Mouse (Mus musculus): ENCODE results near the gene Khk. TPM values are rescaled to one million over a fixed set of nuclear protein-coding genes. Genes with fewer than 3 reads are reported as not detected.

Gene Khk
- polyA plus RNA-seq, 2 experiments = 29.5 to 29.7 TPM

DNA sequence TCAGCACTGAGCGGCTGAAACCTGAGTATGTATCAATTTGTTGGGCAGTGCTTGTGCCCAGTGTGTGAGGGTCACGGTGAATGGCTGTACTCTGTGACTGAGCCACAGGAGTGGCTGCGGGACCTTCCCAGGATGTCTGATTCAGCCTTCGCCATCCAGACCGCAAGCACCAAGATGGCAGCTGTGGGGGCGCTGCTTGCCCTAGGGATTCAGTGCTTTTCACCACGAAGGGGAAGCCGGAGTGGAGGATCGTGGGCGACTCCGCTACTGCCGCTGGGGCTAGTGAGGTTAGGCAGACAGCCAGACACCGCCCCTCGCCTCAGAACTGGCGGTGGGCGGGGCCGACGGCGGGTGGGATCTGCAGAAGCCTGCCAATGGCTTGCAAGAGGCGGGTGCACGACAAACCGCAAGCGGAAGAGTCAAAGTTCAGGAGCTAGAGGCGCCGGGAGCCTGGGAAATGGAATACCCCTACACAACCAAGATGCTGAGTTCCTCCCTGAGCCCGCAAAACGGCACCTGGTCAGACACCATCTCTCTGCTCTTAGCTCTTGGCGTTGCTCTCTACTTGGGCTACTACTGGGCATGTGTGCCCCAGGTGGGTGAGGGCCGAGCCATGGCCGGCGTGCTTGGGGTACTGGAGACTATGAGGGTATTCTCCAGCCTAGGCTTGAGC, 28.6 kb downstream of the Khk start:
- peak; percentile 92 for DNase-seq (ENCODE audit: low spot score)
- Histone ChIP-seq H3K9me3 (ENCODE audit: control insufficient read depth, low read length) (no peaks in the 10 kb centered on the region), H3K4me1 (ENCODE audit: control insufficient read depth, insufficient read depth, low read length) (peaks cover 6% of the 10 kb centered on the region; the same call in 1 of the 2 replicates), H3K27me3 (ENCODE audit: control insufficient read depth, insufficient read depth, low read length) (no peaks in the 10 kb centered on the region; the same call in 1 of the 2 replicates), H3K9ac (ENCODE audit: low read depth, low read length, severe bottlenecking) (peak overlapping the region; percentile 47), H3K4me2 (replicated peaks; ENCODE audit: low read depth, low read length, severe bottlenecking) (peak overlapping the region; percentile 66), H3K36me3 (ENCODE audit: control insufficient read depth, insufficient read depth, low read length) (peaks cover 27% of the 10 kb centered on the region), H3K27ac (replicated peaks; ENCODE audit: low read depth, low read length) (peak overlapping the region; percentile 50; the same call in 1 of the 2 replicates), H3K4me3 (replicated peaks; ENCODE audit: low read length) (peak overlapping the region; percentile 44)
- peak; percentile 84 for ATAC-seq (ENCODE audit: low FRiP score, low read depth)
- WGBS = 2% methylated on average over 31 of the region's 31 CpGs
- no peak; the same call in 1 of the 2 replicates for TF ChIP-seq POLR2A (IDR thresholded peaks at IDR 0.05; ENCODE audit: borderline replicate concordance, extremely low read depth, insufficient read depth, insufficient read length)

DNA sequence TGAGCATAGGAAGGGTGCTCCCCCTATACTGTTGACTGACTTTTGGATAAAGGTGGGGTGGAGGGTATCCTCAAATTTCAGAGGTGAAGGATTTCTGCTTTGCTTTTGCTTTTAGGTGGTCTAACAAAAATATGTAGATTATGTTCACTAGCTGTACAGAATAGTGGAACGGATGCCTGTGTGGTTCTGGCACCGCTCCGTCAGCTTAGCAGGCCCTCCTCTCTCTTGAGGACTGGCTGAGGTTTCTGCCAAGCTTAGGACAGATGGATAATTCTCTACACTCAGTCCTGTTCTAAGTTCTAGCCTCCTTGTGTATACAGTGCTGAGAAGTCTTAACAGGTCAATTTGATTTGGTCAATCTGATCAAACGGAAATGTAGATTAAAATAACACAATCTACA, 29.2 kb downstream of the Khk start:
- Histone ChIP-seq H3K4me3 (replicated peaks; ENCODE audit: low read length) (peak overlapping the region; percentile 44), H3K36me3 (ENCODE audit: control insufficient read depth, insufficient read depth, low read length) (peaks cover 34% of the 10 kb centered on the region), H3K4me2 (replicated peaks; ENCODE audit: low read depth, low read length, severe bottlenecking) (peak overlapping the region; percentile 66), H3K27me3 (ENCODE audit: control insufficient read depth, insufficient read depth, low read length) (no peaks in the 10 kb centered on the region), H3K9me3 (ENCODE audit: control insufficient read depth, low read length) (no peaks in the 10 kb centered on the region), H3K9ac (ENCODE audit: low read depth, low read length, severe bottlenecking) (peak overlapping the region; percentile 47; the same call in 1 of the 2 replicates), H3K27ac (replicated peaks; ENCODE audit: low read depth, low read length) (no peak overlapping the region), H3K4me1 (ENCODE audit: control insufficient read depth, insufficient read depth, low read length) (peaks cover 6% of the 10 kb centered on the region; the same call in 1 of the 2 replicates)
- WGBS = 58% methylated on average over 4 of the region's 4 CpGs
- DNase-seq (ENCODE audit: low spot score) = no peak
- no peak for TF ChIP-seq POLR2A (IDR thresholded peaks at IDR 0.05; ENCODE audit: borderline replicate concordance, extremely low read depth, insufficient read depth, insufficient read length)
- no peak for ATAC-seq (ENCODE audit: low FRiP score, low read depth)

DNA sequence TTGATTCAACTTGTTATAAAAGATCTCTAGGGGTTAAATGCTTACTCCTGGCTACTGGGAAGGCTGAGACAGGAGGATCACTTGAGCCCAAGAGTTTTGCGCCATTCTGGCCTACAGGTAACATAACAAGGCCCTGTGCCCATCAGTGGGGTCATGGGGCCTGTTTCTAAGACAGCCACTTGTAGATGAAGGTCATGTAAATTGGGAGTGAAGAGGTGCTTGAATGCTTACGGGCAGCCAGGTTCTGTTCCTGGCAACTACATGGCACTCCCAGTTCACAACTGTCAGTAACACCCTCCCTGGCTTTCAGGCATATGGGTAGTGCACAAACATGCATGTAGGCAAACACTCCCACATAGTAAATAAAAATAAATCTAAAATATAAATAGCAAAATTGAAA, 29.7 kb downstream of the Khk start:
- H3K27ac ChIP-seq (replicated peaks; ENCODE audit: low read depth, low read length) = no peak overlapping the region
- no peak overlapping the region for H3K4me3 ChIP-seq (replicated peaks; ENCODE audit: low read length)
- H3K4me1 ChIP-seq (ENCODE audit: control insufficient read depth, insufficient read depth, low read length) = peaks cover 6% of the 10 kb centered on the region; the same call in 1 of the 2 replicates
- WGBS = 91% methylated on average over 2 of the region's 2 CpGs
- H3K27me3 ChIP-seq (ENCODE audit: control insufficient read depth, insufficient read depth, low read length) = no peaks in the 10 kb centered on the region
- ATAC-seq (ENCODE audit: low FRiP score, low read depth) = no peak
- peaks cover 39% of the 10 kb centered on the region for H3K36me3 ChIP-seq (ENCODE audit: control insufficient read depth, insufficient read depth, low read length)
- DNase-seq (ENCODE audit: low spot score) = no peak
- no peak overlapping the region for H3K9ac ChIP-seq (ENCODE audit: low read depth, low read length, severe bottlenecking)
- no peak overlapping the region for H3K4me2 ChIP-seq (replicated peaks; ENCODE audit: low read depth, low read length, severe bottlenecking)
- TF ChIP-seq POLR2A (IDR thresholded peaks at IDR 0.05; ENCODE audit: borderline replicate concordance, extremely low read depth, insufficient read depth, insufficient read length) = no peak
- H3K9me3 ChIP-seq (ENCODE audit: control insufficient read depth, low read length) = no peaks in the 10 kb centered on the region

DNA sequence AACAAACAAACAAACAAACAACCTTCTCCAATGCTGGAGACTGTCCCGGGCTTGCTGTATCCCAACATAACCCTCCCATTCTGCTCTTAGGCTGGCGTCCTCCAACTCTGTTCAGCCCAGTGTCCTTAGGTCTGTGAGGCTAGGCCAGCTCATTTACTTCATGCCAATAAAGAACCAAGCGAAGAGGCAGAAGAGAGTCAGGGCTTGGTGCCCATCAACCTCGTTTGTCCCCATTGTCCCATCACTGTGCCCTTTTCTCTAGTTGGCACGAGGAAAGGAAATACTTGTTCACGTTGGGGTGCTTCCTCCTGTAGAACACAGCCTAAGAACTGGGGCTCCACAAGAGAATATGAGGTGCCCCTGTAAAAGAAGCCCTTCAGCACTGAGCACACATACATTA, 30.5 kb downstream of the Khk start:
- no peak for TF ChIP-seq POLR2A (IDR thresholded peaks at IDR 0.05; ENCODE audit: borderline replicate concordance, extremely low read depth, insufficient read depth, insufficient read length)
- no peak overlapping the region for H3K4me3 ChIP-seq (replicated peaks; ENCODE audit: low read length)
- H3K27me3 ChIP-seq (ENCODE audit: control insufficient read depth, insufficient read depth, low read length) = no peaks in the 10 kb centered on the region
- DNase-seq (ENCODE audit: low spot score) = no peak
- no peak overlapping the region for H3K27ac ChIP-seq (replicated peaks; ENCODE audit: low read depth, low read length)
- H3K4me2 ChIP-seq (replicated peaks; ENCODE audit: low read depth, low read length, severe bottlenecking) = no peak overlapping the region
- no peak for ATAC-seq (ENCODE audit: low FRiP score, low read depth)
- WGBS = 85% methylated on average over 6 of the region's 6 CpGs
- no peak overlapping the region for H3K9ac ChIP-seq (ENCODE audit: low read depth, low read length, severe bottlenecking)
- peaks cover 6% of the 10 kb centered on the region; the same call in 1 of the 2 replicates for H3K4me1 ChIP-seq (ENCODE audit: control insufficient read depth, insufficient read depth, low read length)
- peaks cover 41% of the 10 kb centered on the region for H3K36me3 ChIP-seq (ENCODE audit: control insufficient read depth, insufficient read depth, low read length)
- no peaks in the 10 kb centered on the region for H3K9me3 ChIP-seq (ENCODE audit: control insufficient read depth, low read length)

DNA sequence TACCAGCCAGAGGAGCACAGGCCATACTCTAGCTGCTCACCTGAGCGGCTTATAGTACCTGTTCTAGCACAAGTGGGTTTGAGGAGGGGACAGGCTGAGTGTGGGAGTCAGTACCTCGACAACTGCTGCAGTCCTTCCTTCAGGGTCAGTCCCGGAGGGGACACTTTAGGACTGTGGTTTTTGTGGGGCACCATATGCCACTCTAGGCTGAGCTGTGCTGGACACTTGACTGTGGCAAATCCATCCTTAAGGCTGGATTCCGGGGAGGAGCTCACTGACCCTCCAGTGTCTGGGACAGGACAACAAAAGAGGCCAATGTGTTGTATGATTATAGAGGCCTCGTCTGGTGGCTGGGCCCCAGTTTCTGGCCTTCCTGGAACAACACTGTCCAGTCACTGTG, 31.3 kb downstream of the Khk start:
- Histone ChIP-seq H3K4me2 (replicated peaks; ENCODE audit: low read depth, low read length, severe bottlenecking) (no peak overlapping the region), H3K9me3 (ENCODE audit: control insufficient read depth, low read length) (no peaks in the 10 kb centered on the region), H3K9ac (ENCODE audit: low read depth, low read length, severe bottlenecking) (no peak overlapping the region), H3K4me1 (ENCODE audit: control insufficient read depth, insufficient read depth, low read length) (peaks cover 9% of the 10 kb centered on the region; the same call in 1 of the 2 replicates), H3K27me3 (ENCODE audit: control insufficient read depth, insufficient read depth, low read length) (no peaks in the 10 kb centered on the region), H3K36me3 (ENCODE audit: control insufficient read depth, insufficient read depth, low read length) (peaks cover 44% of the 10 kb centered on the region), H3K4me3 (replicated peaks; ENCODE audit: low read length) (no peak overlapping the region), H3K27ac (replicated peaks; ENCODE audit: low read depth, low read length) (no peak overlapping the region)
- DNase-seq (ENCODE audit: low spot score) = no peak
- no peak for ATAC-seq (ENCODE audit: low FRiP score, low read depth)
- WGBS = 81% methylated on average over 5 of the region's 5 CpGs
- TF ChIP-seq POLR2A (IDR thresholded peaks at IDR 0.05; ENCODE audit: borderline replicate concordance, extremely low read depth, insufficient read depth, insufficient read length) = no peak
